Mouse (Mus musculus): ENCODE data around the gene Tiam2. TPM values are rescaled to one million over a fixed set of nuclear protein-coding genes. Genes with fewer than 3 reads are reported as not detected.

The Tiam2 gene
- total RNA-seq, 2 experiments from 2014 or later: 1.4 to 2.3 TPM

DNA sequence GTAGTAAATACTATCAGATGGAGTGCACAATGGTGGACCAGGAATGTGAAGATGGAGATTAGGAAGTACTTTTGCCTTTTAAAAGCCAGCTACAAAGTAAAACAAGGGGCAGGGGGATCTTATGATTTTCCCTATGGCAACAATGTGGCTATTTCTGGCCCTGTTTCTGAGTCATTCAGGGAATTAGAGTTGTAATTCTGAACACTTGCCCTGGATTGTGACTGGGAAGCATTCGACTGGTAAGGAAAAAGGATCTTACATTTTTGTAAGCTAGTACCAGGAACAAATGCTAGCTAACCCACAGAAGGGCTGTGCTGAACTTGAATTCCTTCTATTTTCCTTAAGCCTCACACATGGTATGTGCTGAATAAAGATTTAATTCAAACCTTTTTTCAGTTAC lies 205.3 kb downstream of the Tiam2 start:
- DNase-seq: no peak
- intact Hi-C loops (cut with DNase I): no loop called here

DNA sequence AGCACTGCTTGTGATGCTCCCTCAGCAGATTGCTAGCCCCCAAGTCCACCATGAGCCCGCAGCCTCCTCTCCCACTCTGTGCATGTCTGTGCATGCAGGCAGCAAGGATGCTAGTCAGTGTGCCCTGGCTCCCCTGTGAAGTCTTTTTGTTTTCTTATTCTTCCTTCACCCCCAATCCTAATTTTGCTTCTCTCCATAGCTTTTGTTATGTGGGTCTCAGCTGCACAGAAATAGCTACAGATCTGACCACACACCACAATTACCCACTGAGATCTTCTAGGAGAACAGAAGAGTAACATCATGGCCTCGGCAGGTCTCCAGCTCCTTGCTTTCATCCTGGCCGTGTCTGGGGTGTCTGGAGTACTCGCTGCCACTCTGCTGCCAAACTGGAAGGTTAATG lies 205.9 kb downstream of the Tiam2 start, which contains the start of gene Cldn20:
Gene Cldn20, plus strand, starts transcription at position 301 of the 400 bp plus-strand sequence.
- intact Hi-C loops (cut with DNase I): no loop called here
- DNase-seq: no peak

- intact Hi-C loops (cut with DNase I): no loop called here
- no peak for DNase-seq
These were observed 207.1 kb downstream of the Tiam2 start for GRCm38 (mm10) chr17:3533425-3533824.

DNA sequence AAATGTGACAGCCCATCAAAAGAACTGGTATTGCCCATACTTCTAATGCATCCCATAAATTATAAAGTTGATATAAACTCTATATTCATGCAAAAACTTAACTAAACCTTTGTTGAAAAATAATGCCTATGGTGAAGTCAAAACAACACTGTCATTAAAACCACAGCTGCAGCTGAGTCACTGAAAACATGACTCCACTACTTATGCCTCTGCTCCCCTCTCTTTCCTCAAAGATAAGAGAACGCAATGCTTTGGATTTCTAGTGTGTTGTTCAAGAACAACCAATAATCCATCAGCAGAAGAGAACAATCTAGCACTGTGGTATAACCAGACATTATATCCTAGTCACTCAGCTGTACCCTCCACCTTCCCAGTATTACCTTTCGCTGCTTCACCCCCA lies 213.9 kb downstream of the Tiam2 start:
- DNase-seq: no peak
- intact Hi-C loops (cut with DNase I): no loop called here

GRCm38 (mm10) chr17:3541033-3541432 lies 214.7 kb downstream of the Tiam2 start:
- DNase-seq: no peak
- intact Hi-C loops (cut with DNase I): no loop called here

DNA sequence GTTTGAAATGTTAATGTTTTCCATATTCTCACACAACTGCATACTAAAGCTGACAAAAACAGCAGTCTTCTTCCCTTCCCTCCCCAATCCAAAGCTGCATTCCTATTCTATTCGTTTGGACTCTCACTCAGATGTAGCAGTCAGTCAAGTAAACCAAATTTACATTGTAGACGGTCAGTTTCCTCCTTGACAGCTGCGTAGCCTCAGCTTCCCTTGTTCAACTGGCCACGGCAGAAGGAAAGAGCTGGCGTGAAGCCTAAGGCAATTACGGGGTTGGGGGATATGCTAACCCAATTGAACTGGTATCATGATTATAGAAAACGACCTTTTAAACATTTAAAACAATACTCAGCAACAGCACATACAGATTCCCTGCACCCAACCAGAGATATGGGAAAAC lies 221.4 kb downstream of the Tiam2 start:
- intact Hi-C loops (cut with DNase I): no loop called here
- no peak for DNase-seq

GRCm38 (mm10) chr17:3556251-3556650 lies 229.9 kb downstream of the Tiam2 start:
- intact Hi-C loops (cut with DNase I): no loop called here
- DNase-seq: no peak

DNA sequence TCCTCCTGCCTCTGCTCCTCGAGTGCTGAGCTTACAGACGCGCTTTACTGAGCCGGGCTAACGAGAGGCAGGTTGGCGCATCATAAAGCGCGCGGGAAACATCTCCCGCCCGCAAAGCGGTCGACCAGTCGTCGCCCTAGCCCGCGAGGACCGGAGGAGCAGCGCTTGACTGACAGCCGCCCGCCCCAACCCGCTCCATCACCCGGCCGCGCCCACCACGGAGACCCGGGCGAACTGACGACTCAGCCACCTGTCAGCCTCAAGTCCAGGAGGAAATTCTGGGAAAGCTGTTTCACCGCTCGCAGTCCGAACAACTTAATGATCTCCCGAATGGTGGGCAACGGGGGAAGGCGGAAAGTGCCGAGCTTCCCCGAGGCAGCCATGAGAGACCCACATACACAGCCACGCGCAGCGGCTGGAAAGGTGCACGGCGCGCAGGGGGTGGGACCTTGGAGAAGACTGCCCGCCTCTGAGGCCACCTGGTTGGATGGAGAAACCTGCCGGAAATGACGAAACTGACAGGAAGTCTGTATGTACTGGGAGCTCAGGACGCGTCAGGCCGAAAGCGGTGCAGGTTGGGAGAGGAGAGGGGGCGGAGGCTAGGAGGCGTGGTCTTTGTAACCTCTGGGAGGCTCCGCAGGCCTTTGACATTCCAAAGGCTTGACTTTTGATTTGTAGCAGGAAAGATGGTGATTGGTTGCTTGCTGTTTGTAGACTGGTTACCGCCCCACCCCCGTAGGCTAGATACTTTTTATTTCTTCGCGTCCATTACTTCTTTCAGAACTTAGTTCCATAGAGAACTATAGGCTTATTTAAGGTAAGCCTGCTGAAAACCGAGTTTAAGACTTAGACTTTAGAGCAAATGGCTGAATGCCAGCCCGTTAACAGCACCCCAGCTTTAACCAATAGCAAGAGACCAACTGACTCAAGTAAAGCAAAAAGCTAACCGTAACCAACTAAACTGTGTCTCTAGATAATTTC lies 231.2 kb downstream of the Tiam2 start, which contains the start of gene Tfb1m:
Gene Tfb1m, minus strand, starts transcription at position 451 of the 981 bp plus-strand sequence.
- intact Hi-C loops (cut with DNase I): no loop called here
- peak; percentile 95 to 98 for DNase-seq

GRCm38 (mm10) chr17:3558356-3558870 lies 232.0 kb downstream of the Tiam2 start:
- DNase-seq: no peak
- intact Hi-C loops (cut with DNase I): no loop called here

DNA sequence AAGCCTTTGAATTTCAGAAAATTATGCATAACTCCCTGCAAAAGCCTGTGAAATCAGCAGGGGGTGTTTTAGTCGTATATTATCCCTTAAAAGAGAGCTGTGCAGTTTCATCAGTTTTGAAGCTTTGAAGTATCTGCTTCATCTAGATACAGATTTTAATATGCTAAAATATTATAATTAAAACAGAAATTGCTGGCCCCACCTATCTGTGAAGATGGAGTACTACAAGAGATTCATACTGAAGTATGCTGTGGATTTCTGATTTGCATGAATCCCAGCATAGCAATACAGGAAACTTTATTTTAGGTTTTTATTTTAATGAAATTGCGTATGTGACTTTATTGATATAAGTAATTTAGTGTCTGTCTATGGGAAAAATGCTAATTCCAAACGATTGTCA lies 234.2 kb downstream of the Tiam2 start:
- no peak for DNase-seq
- intact Hi-C loops (cut with DNase I): loop anchor here (10.0 kb wide), 1 partner anchor 634 kb away; no protein-coding TSS in a partner anchor

GRCm38 (mm10) chr17:3562405-3562804 lies 236.0 kb downstream of the Tiam2 start:
- intact Hi-C loops (cut with DNase I): loop anchor here (10.0 kb wide), 1 partner anchor 632 kb away; no protein-coding TSS in a partner anchor
- no peak for DNase-seq

- DNase-seq: peak; percentile 68 to 81
- intact Hi-C loops (cut with DNase I): loop anchor here (1.0 to 5.0 kb wide), 3 partner anchors 221 to 1826 kb away; no protein-coding TSS in a partner anchor
These were observed 244.5 kb downstream of the Tiam2 start for GRCm38 (mm10) chr17:3570876-3571275.

Other genes starting within 250 kb of the Tiam2 start
- 10 to 100 TPM; 33.1 to 35.0 TPM for gene Scaf8, start 211.6 kb upstream of the Tiam2 start, total RNA-seq (2021)
- gene Cldn20, start 206.0 kb downstream of the Tiam2 start, total RNA-seq (2021): not detected
- 10 to 100 TPM; 11.2 to 11.4 TPM for gene Tfb1m, start 231.2 kb downstream of the Tiam2 start, total RNA-seq (2021)